Mouse (Mus musculus) myocyte (in vitro differentiated cells): ENCODE data around the gene Tuba1a. TPM values are rescaled to one million over a fixed set of nuclear protein-coding genes. Genes with fewer than 3 reads are reported as not detected.

ENCODE experiments used
- H3K27me3 ChIP-seq: one replicate; pipeline ENCODE4 v1.6.1; 2011; ENCODE audit not compliant: control insufficient read depth, insufficient read depth, insufficient read length
- H3K36me3 ChIP-seq: one replicate; pipeline ENCODE4 v1.6.1; 2011; ENCODE audit not compliant: control insufficient read depth, insufficient read depth
- H3K4me2 ChIP-seq: one replicate; pipeline ENCODE4 v1.6.1; 2011; ENCODE audit warnings: low read depth, control low read depth
- H3K4me3 ChIP-seq: one replicate; pipeline ENCODE4 v1.5.1; 2011; ENCODE audit warnings: mild to moderate bottlenecking, control low read depth, moderate library complexity
- H3K79me2 ChIP-seq: one replicate; pipeline ENCODE4 v1.6.1; 2011; ENCODE audit not compliant: control insufficient read depth, insufficient read depth
- H3ac ChIP-seq: one replicate; pipeline ENCODE4 v1.6.1; 2011; ENCODE audit not compliant: control insufficient read depth, insufficient read length
- CEBPB ChIP-seq: IDR thresholded peaks from 2 replicates; pipeline ENCODE4 v1.6.1; 2011; ENCODE audit warnings: mild to moderate bottlenecking, moderate library complexity; ENCODE audit not compliant: poor library complexity, insufficient read depth, severe bottlenecking
- E2F4 ChIP-seq: IDR thresholded peaks from one replicate; pipeline ENCODE4 v1.6.1; 2011; ENCODE audit warnings: mild to moderate bottlenecking, control low read depth, moderate library complexity; ENCODE audit not compliant: insufficient read depth
- MAX ChIP-seq: IDR thresholded peaks from one replicate; pipeline ENCODE4 v1.6.1; 2011; ENCODE audit warnings: low read depth, mild to moderate bottlenecking, control low read depth
- MYOD1 ChIP-seq, 3 experiments: IDR thresholded peaks; one replicate each; pipeline ENCODE4 v1.6.1; 2011; ENCODE audit warnings: control low read depth in 2 of 3, low read depth in 2 of 3, mild to moderate bottlenecking in 2 of 3, moderate library complexity in 1 of 3; ENCODE audit not compliant: insufficient read length in 2 of 3, control insufficient read depth in 1 of 3
- MYOG ChIP-seq, 3 experiments: IDR thresholded peaks; one replicate each; pipeline ENCODE4 v1.6.1; 2011; ENCODE audit warnings: control low read depth in 2 of 3, low read depth in 2 of 3, mild to moderate bottlenecking in 2 of 3; ENCODE audit not compliant: insufficient read length in 2 of 3, control insufficient read depth in 1 of 3, insufficient read depth in 1 of 3
- POLR2A ChIP-seq: IDR thresholded peaks from one replicate; pipeline ENCODE4 v1.6.1; 2011; ENCODE audit warnings: low read depth, mild to moderate bottlenecking, control low read depth, moderate library complexity; ENCODE audit not compliant: insufficient read length
- POLR2AphosphoS2 ChIP-seq: IDR thresholded peaks from one replicate; pipeline ENCODE4 v1.6.1; 2011; ENCODE audit warnings: low read depth, control low read depth; ENCODE audit not compliant: insufficient read length
- REST ChIP-seq: IDR thresholded peaks from one replicate; pipeline ENCODE4 v1.6.1; 2011; ENCODE audit warnings: mild to moderate bottlenecking, control low read depth, moderate library complexity; ENCODE audit not compliant: insufficient read depth, insufficient read length
- SRF ChIP-seq: IDR thresholded peaks from one replicate; pipeline ENCODE4 v1.6.1; 2011; ENCODE audit warnings: low read depth; ENCODE audit not compliant: control insufficient read depth, insufficient read length
- TCF12 ChIP-seq: IDR thresholded peaks from one replicate; pipeline ENCODE4 v1.6.1; 2011; ENCODE audit warnings: mild to moderate bottlenecking, control low read depth; ENCODE audit not compliant: poor library complexity, insufficient read depth, severe bottlenecking
- TCF3 ChIP-seq: IDR thresholded peaks from one replicate; pipeline ENCODE4 v1.6.1; 2011; ENCODE audit warnings: low read depth, control low read depth; ENCODE audit not compliant: insufficient read length
- USF1 ChIP-seq: IDR thresholded peaks from one replicate; pipeline ENCODE4 v1.6.1; 2011; ENCODE audit warnings: low read depth, mild to moderate bottlenecking, control low read depth, moderate library complexity
- polyA plus RNA-seq: library from polyadenylated mRNA; unstranded; fragments of >200 nt; fragmentation: generic; extraction: Trizol; gene quantifications from one replicate; pipeline ENCODE4 v1.2.1, GENCODE M21; 2012; ENCODE audit warnings: missing spikeins

The Tuba1a gene
- polyA plus RNA-seq, 1 experiment = 3,074 TPM

DNA sequence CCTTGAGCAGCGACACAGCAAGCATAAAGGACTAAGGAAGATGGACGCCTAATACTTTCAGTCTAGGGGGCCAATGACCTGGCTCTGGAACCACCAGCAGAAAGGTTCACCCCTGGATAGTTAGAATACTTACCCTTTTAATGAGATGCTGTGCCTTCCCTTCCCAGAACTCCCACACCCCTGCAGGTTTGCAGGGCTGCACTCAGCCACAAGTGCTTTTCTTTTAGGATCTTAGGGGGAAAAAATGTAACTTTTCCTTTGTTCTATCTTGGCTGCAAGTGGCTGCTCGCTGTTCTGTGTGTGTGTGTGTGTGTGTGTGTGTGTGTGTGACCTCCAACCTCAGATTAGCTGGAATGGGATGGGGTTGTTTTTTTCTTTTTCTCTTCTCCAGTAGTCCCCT lies 35.3 kb upstream of the Tuba1a start:
- Histone ChIP-seq H3K27me3 (no peaks in the 10 kb centered on the region), H3K4me2 (peak overlapping the region; percentile 95), H3K36me3 (no peaks in the 10 kb centered on the region), H3K4me3 (no peak overlapping the region), H3ac (no peak overlapping the region), H3K79me2 (peaks cover 7% of the 10 kb centered on the region)
- no peak for TF ChIP-seq E2F4
- TF ChIP-seq MYOD1 (IDR thresholded peaks at IDR 0.05; ENCODE audit: control insufficient read depth in 1 of 3, insufficient read length in 2 of 3, low read depth in 2 of 3) = no peak
- TF ChIP-seq CEBPB = no peak
- no peak for TF ChIP-seq POLR2AphosphoS2

- TF ChIP-seq SRF (no peak), USF1 (no peak), TCF12 (no peak), POLR2AphosphoS2 (no peak), E2F4 (no peak), MAX (no peak), MYOG (IDR thresholded peaks at IDR 0.05; ENCODE audit: control insufficient read depth in 1 of 3, insufficient read depth in 1 of 3, insufficient read length in 2 of 3, low read depth in 2 of 3) (no peak)
Observed at GRCm38 (mm10) chr15:98987661-98988181, 34.2 kb upstream of the Tuba1a start.

DNA sequence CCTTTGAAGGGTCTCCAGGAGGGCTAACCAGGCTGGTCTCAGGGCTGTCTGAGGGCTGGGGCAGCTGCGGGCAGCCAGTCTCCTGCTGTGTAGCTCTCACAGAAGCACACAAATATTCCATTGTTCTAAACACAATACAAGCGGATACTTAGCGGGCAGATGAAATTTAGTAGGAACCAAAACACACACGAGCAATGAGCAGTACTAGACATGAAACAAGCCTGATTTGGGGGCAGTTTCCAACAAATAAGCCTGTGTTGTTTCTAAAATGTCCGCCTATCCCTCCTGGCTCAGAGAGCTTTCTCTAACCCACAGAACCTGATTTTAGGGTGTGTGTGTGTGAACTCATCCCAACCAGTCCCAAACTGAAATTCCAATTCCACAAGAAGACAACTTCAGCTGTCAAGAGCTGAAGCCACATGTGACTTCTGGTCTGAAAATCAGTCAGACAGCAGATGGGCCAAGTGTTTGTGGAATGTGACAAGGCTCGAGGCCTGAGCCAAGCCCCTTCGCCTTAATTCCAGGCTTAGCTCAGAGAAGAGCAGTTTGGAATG lies 33.7 kb upstream of the Tuba1a start:
- Histone ChIP-seq H3K36me3 (no peaks in the 10 kb centered on the region), H3ac (no peak overlapping the region), H3K27me3 (no peaks in the 10 kb centered on the region), H3K79me2 (peaks cover 7% of the 10 kb centered on the region), H3K4me3 (peak overlapping the region; percentile 44), H3K4me2 (peak overlapping the region; percentile 95)
- peak; percentile 89 to 98 (median 96) for TF ChIP-seq MYOD1 (IDR thresholded peaks at IDR 0.05; ENCODE audit: control insufficient read depth in 1 of 3, insufficient read length in 2 of 3, low read depth in 2 of 3)
- TF ChIP-seq E2F4 = no peak
- no peak for TF ChIP-seq REST
- TF ChIP-seq SRF = peak; percentile 8
- TF ChIP-seq MYOG (IDR thresholded peaks at IDR 0.05; ENCODE audit: control insufficient read depth in 1 of 3, insufficient read depth in 1 of 3, insufficient read length in 2 of 3, low read depth in 2 of 3) = peak; percentile 69 to 99 (median 97)
- peak; percentile 95 for TF ChIP-seq TCF12
- peak; percentile 25 for TF ChIP-seq POLR2A
- TF ChIP-seq TCF3 = peak; percentile 70
- TF ChIP-seq CEBPB = no peak
- peak; percentile 85 for TF ChIP-seq MAX
- TF ChIP-seq POLR2AphosphoS2 = no peak
- peak; percentile 90 for TF ChIP-seq USF1

More at GRCm38 (mm10) chr15:98987661-98988181, 34.2 kb upstream of the Tuba1a start:
- peak overlapping the region; percentile 95 for H3K4me2 ChIP-seq
- H3ac ChIP-seq = no peak overlapping the region
- no peaks in the 10 kb centered on the region for H3K27me3 ChIP-seq
- no peaks in the 10 kb centered on the region for H3K36me3 ChIP-seq
- H3K4me3 ChIP-seq = peak overlapping the region; percentile 44
- peaks cover 7% of the 10 kb centered on the region for H3K79me2 ChIP-seq

DNA sequence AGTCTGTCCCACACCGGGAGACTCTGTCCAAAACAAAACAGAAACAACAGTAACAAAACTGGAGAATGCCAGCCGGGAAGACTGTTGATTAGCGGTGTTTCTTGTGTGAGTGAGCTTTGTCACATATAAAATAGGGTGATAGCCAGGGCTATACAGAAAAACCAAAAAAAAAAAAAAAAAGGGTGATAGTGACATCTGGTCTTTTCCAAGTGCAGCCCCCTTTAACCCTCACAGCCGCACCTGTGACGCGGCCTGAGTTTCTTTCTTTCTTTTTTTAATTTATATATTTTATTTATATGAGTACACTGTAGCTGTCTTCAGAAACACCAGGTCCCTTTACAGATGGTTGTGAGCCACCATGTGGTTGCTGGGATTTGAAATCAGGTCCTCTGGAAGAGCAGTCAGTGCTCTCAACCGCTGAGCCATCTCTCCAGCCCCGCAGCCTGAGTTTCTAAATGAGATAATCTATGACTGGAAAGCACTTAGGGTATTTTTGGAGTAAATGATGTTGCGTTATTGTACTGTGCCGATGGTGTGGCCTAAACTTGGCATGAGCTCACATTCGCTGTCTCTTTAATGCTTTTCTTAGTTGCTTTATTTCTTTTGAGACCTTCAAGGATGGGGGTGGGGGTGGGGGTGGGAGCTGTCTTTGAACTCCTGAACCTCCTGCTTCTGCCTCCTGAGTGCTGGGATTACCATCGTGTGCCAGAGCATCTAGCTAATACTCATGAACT lies 32.6 kb upstream of the Tuba1a start:
- Histone ChIP-seq H3K4me2 (peak overlapping the region; percentile 95), H3ac (peak overlapping the region; percentile 27), H3K79me2 (peaks cover 7% of the 10 kb centered on the region), H3K4me3 (peak overlapping the region; percentile 44), H3K27me3 (no peaks in the 10 kb centered on the region), H3K36me3 (no peaks in the 10 kb centered on the region)
- TF ChIP-seq CEBPB (no peak), MAX (peak; percentile 0)

DNA sequence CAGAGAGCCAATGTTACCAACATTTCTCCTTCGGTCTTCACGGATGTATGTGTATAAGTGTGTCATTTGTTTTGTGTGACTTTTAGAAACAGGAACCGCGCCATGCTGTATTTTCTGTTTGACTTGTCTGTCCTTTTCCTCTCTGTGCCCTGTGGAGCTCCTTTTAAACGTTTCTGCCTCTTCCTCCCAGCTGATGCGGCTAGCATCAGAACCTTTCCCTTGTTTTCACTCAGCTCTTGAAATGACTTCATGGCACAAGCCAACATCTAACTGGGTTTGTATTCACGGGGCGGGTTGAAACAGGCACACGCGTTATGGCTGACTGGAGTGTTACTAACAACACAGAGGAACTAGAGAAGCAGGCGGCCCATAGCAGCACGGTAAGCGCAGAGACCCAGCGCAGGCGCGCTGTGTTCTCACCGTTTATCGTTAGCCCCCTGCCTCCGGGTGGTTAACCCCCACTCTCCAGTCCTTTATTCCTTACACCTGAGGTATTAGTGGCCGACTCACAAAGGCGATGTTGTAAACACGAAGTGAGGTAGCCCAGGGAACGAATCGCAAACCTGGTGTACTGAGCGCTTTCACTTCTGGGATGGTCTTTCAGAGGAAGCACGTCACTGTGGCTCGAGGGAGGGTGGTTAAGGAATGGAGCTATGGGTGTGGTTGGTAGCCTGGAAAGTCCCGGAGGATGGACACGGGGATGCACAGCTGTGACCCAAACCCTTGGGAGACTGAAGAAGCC lies 31.9 kb upstream of the Tuba1a start:
- Histone ChIP-seq H3K79me2 (peaks cover 7% of the 10 kb centered on the region), H3K4me3 (peak overlapping the region; percentile 44), H3ac (peak overlapping the region; percentile 27), H3K4me2 (peak overlapping the region; percentile 95), H3K36me3 (no peaks in the 10 kb centered on the region), H3K27me3 (no peaks in the 10 kb centered on the region)
- peak; percentile 9 for TF ChIP-seq MAX
- TF ChIP-seq MYOG (IDR thresholded peaks at IDR 0.05; ENCODE audit: control insufficient read depth in 1 of 3, insufficient read depth in 1 of 3, insufficient read length in 2 of 3, low read depth in 2 of 3) = peak; percentile 49 to 93 (median 72)
- no peak for TF ChIP-seq REST
- no peak for TF ChIP-seq USF1
- TF ChIP-seq E2F4 = no peak
- TF ChIP-seq TCF12 = peak; percentile 46
- peak; percentile 42 for TF ChIP-seq SRF
- TF ChIP-seq POLR2A = peak; percentile 91
- TF ChIP-seq MYOD1 (IDR thresholded peaks at IDR 0.05; ENCODE audit: control insufficient read depth in 1 of 3, insufficient read length in 2 of 3, low read depth in 2 of 3) = peak in 2 of 3 experiments; percentile 90 to 91
- TF ChIP-seq POLR2AphosphoS2 = peak; percentile 90
